Mouse (Mus musculus): ENCODE measurements around the gene Actn3. TPM values are rescaled to one million over a fixed set of nuclear protein-coding genes. Genes with fewer than 3 reads are reported as not detected.
"Not testable (repeated sequence)": the region's sequence is repeated elsewhere in the genome, so short reads cannot be mapped to it uniquely, and the experiment has no call there.

Actn3 gene
- polyA plus RNA-seq, 1 experiment from 2014 or later = 1.5 TPM

- H3K4me2 ChIP-seq = peak overlapping the region; percentile 60
- H3K9ac ChIP-seq = peak overlapping the region; percentile 69
- H3K36me3 ChIP-seq (ENCODE audit: insufficient read depth); ATAC-seq (ENCODE audit: insufficient read depth); H3K9me3 ChIP-seq (ENCODE audit: low read depth, low read length); H3K27me3 ChIP-seq (ENCODE audit: insufficient read depth, low read length): not testable (repeated sequence)
- H3K4me3 ChIP-seq (ENCODE audit: low read depth, low read length) = peak overlapping the region; percentile 89
- peak; percentile 39 for DNase-seq
- peaks cover 15% of the 10 kb centered on the region; the same call in 1 of the 2 replicates for H3K4me1 ChIP-seq (ENCODE audit: insufficient read depth)
- WGBS = 76% methylated on average over 8 of the region's 8 CpGs
- peak overlapping the region; percentile 87 for H3K27ac ChIP-seq (ENCODE audit: low read depth)
- 0 out of 2 replicates have a peak, but pooled peaks have one; percentile 10 for TF ChIP-seq CTCF (IDR thresholded peaks at IDR 0.05; ENCODE audit: low read depth)
These were observed 65.3 kb downstream of the Actn3 start for GRCm38 (mm10) chr19:4812334-4812949.

- Histone ChIP-seq H3K4me3 (ENCODE audit: low read depth, low read length) (peak overlapping the region; percentile 89), H3K27me3 (ENCODE audit: insufficient read depth, low read length) (no peaks in the 10 kb centered on the region), H3K4me2 (peak overlapping the region; percentile 60), H3K36me3 (ENCODE audit: insufficient read depth) (no peaks in the 10 kb centered on the region), H3K27ac (ENCODE audit: low read depth) (peak overlapping the region; percentile 87), H3K4me1 (ENCODE audit: insufficient read depth) (peaks cover 15% of the 10 kb centered on the region; the same call in 1 of the 2 replicates), H3K9ac (peak overlapping the region; percentile 69), H3K9me3 (ENCODE audit: low read depth, low read length) (no peaks in the 10 kb centered on the region)
- ATAC-seq (ENCODE audit: insufficient read depth) (peak; percentile 44), DNase-seq (no peak)
- no peak for TF ChIP-seq CTCF (IDR thresholded peaks at IDR 0.05; ENCODE audit: low read depth)
- 2% methylated on average over 12 of the region's 12 CpGs for WGBS
These were observed 65.8 kb downstream of the Actn3 start for GRCm38 (mm10) chr19:4811909-4812242.

Other genes with a start within 250 kb of the Actn3 start
- gene Gm960, start 179.2 kb downstream of the Actn3 start, polyA plus RNA-seq (2014; fragmentation: Nextera tagmentation; extraction: Ambion mirVana) = 2.3 and 2.9 TPM in 2 replicates
- 1.3 and 1.4 TPM in 2 replicates for gene Sptbn2, start 166.7 kb downstream of the Actn3 start, polyA plus RNA-seq (2014; fragmentation: Nextera tagmentation; extraction: Ambion mirVana)
- 54.4 and 65.1 TPM in 2 replicates for gene Rbm4b, start 121.4 kb downstream of the Actn3 start, polyA plus RNA-seq (2014; fragmentation: Nextera tagmentation; extraction: Ambion mirVana)
- gene Rbm4, start 84.0 kb downstream of the Actn3 start, polyA plus RNA-seq (2014; fragmentation: Nextera tagmentation; extraction: Ambion mirVana) = 62.8 and 69.6 TPM in 2 replicates
- 20.5 and 25.3 TPM in 2 replicates for gene Gm21992, start 66.3 kb downstream of the Actn3 start, polyA plus RNA-seq (2014; fragmentation: Nextera tagmentation; extraction: Ambion mirVana)
- 95.8 and 101 TPM in 2 replicates for gene Rbm14, start 66.3 kb downstream of the Actn3 start, polyA plus RNA-seq (2014; fragmentation: Nextera tagmentation; extraction: Ambion mirVana)
- 47.2 and 47.7 TPM in 2 replicates for gene Ccs, start 38.6 kb downstream of the Actn3 start, polyA plus RNA-seq (2014; fragmentation: Nextera tagmentation; extraction: Ambion mirVana)
- gene Ccdc87, start 38.5 kb downstream of the Actn3 start, polyA plus RNA-seq (2014; fragmentation: Nextera tagmentation; extraction: Ambion mirVana) = 0.05 TPM in 2 replicates
- 13.8 and 17.3 TPM in 2 replicates for gene Ctsf, start 22.8 kb downstream of the Actn3 start, polyA plus RNA-seq (2014; fragmentation: Nextera tagmentation; extraction: Ambion mirVana)
- gene Zdhhc24, start 759 bp upstream of the Actn3 start, polyA plus RNA-seq (2014; fragmentation: Nextera tagmentation; extraction: Ambion mirVana) = 6.2 and 7.9 TPM in 2 replicates
- gene Bbs1, start 28.7 kb upstream of the Actn3 start, polyA plus RNA-seq (2014; fragmentation: Nextera tagmentation; extraction: Ambion mirVana) = 7.6 and 8.0 TPM in 2 replicates
- gene Dpp3, start 50.4 kb upstream of the Actn3 start, polyA plus RNA-seq (2014; fragmentation: Nextera tagmentation; extraction: Ambion mirVana) = 84.0 and 88.6 TPM in 2 replicates
- gene Peli3, start 65.2 kb upstream of the Actn3 start, polyA plus RNA-seq (2014; fragmentation: Nextera tagmentation; extraction: Ambion mirVana) = 1.6 TPM in 2 replicates
- 120 TPM in 2 replicates for gene Mrpl11, start 84.2 kb upstream of the Actn3 start, polyA plus RNA-seq (2014; fragmentation: Nextera tagmentation; extraction: Ambion mirVana)
- gene Npas4, start 112.4 kb upstream of the Actn3 start, polyA plus RNA-seq (2014; fragmentation: Nextera tagmentation; extraction: Ambion mirVana) = 0.05 TPM in 1 of 2 replicates, not detected in the other
- 3.1 and 3.4 TPM in 2 replicates for gene Slc29a2, start 146.0 kb upstream of the Actn3 start, polyA plus RNA-seq (2014; fragmentation: Nextera tagmentation; extraction: Ambion mirVana)
- gene B4gat1, start 160.9 kb upstream of the Actn3 start, polyA plus RNA-seq (2014; fragmentation: Nextera tagmentation; extraction: Ambion mirVana) = 45.8 and 47.9 TPM in 2 replicates
- 1.3 and 1.8 TPM in 2 replicates for gene AC124502.3, start 161.0 kb upstream of the Actn3 start, polyA plus RNA-seq (2014; fragmentation: Nextera tagmentation; extraction: Ambion mirVana)
- gene Brms1, start 163.4 kb upstream of the Actn3 start, polyA plus RNA-seq (2014; fragmentation: Nextera tagmentation; extraction: Ambion mirVana) = 43.4 and 48.0 TPM in 2 replicates
- gene Rin1, start 172.6 kb upstream of the Actn3 start, polyA plus RNA-seq (2014; fragmentation: Nextera tagmentation; extraction: Ambion mirVana) = 4.0 and 5.9 TPM in 2 replicates
- gene Cd248, start 190.2 kb upstream of the Actn3 start, polyA plus RNA-seq (2014; fragmentation: Nextera tagmentation; extraction: Ambion mirVana) = 105 and 110 TPM in 2 replicates
- gene Tmem151a, start 207.6 kb upstream of the Actn3 start, polyA plus RNA-seq (2014; fragmentation: Nextera tagmentation; extraction: Ambion mirVana) = 3.1 and 4.4 TPM in 2 replicates
- gene Yif1a, start 210.6 kb upstream of the Actn3 start, polyA plus RNA-seq (2014; fragmentation: Nextera tagmentation; extraction: Ambion mirVana) = 99.2 and 105 TPM in 2 replicates
- 14.8 and 15.3 TPM in 2 replicates for gene Cnih2, start 220.6 kb upstream of the Actn3 start, polyA plus RNA-seq (2014; fragmentation: Nextera tagmentation; extraction: Ambion mirVana)
- 278 and 289 TPM in 2 replicates for gene Rab1b, start 229.2 kb upstream of the Actn3 start, polyA plus RNA-seq (2014; fragmentation: Nextera tagmentation; extraction: Ambion mirVana)
- gene Klc2, start 240.7 kb upstream of the Actn3 start, polyA plus RNA-seq (2014; fragmentation: Nextera tagmentation; extraction: Ambion mirVana) = 20.4 and 24.8 TPM in 2 replicates

All from lung, embryonic 14.5 days (tissue).